Mouse (Mus musculus): ENCODE data around the gene Akt2.

The Akt2 gene

GRCm38 (mm10) chr7:27658712-27659663, 67.6 kb downstream of the Akt2 start:
- no peak for DNase-seq (ENCODE audit: low spot score)

GRCm38 (mm10) chr7:27662038-27662437, 70.7 kb downstream of the Akt2 start:
- DNase-seq (ENCODE audit: low spot score) = no peak

DNA sequence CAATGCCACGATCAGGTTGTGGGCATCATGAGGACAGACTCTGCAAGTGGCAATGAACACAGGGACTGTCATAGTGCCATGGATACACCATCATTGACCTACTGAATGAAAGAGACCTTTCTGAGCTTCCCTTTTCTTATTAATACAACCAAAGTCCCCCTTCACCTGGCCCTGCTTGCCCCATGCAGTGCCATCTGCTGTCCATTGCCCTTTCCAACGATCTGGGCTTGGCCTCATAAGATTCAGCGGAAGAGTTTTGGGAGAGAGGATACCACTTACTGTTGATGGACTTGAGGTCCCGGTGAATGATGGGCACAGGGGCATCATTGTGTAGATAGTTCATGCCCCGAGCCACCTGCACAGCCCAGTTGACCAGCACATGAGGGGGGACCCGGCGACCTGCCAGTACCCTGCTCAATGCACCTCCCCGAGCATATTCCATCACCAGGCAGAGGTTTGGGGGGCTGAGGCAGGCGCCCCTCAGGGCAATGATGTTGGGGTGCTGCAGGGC, 81.8 kb downstream of the Akt2 start:
- DNase-seq (ENCODE audit: low spot score) = no peak

- DNase-seq (ENCODE audit: low spot score) = no peak
Observed at GRCm38 (mm10) chr7:27673575-27674131, 82.3 kb downstream of the Akt2 start.

GRCm38 (mm10) chr7:27674195-27674521, 82.8 kb downstream of the Akt2 start:
- no peak for DNase-seq (ENCODE audit: low spot score)

GRCm38 (mm10) chr7:27674522-27675221, 83.3 kb downstream of the Akt2 start, which contains the start of gene Map3k10:
Gene Map3k10, minus strand, starts transcription at chr7:27674598.
- DNase-seq (ENCODE audit: low spot score) = peak; percentile 83

- DNase-seq (ENCODE audit: low spot score) = no peak
Observed at GRCm38 (mm10) chr7:27675222-27675612, 83.9 kb downstream of the Akt2 start.

DNA sequence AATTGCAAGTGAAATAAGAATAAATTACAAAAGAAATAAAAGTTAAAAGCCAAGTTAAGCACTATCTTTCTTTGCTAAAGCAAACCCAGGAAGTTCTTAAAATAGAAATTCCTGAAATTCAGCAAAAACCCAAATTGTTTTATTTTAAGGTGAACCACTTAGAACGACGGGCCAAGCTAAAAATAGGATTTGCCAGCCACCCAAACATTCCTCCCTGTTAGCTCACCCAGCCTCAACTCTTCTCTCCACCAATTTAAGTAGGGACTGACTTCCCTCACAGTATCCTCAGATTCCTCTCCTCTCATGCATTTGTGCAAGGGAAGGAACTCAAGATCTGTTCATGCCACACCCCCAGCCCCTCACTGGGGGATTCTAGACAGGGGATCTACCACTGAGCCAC, 91.9 kb downstream of the Akt2 start:
- no peak for DNase-seq (ENCODE audit: low spot score)

GRCm38 (mm10) chr7:27685220-27685619, 93.9 kb downstream of the Akt2 start:
- DNase-seq (ENCODE audit: low spot score) = no peak

DNA sequence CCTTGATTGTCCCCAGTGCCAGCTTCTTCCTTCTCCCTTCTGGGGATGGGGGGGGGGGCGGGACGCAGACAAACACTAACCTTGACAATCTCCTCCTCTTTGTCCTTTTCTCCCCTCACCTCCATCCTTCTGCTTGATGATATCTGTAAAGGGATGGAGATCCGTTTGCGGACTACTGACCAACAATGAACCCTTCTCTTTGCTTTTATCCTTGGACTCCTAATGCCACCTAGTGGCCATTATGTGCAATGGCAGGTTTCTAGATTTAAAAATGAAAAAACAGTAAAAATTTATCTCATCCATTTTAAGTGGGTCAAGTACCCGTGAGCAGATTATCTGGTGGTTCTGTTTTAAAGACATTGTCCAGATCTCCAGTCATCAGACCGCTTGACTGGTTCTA, 94.3 kb downstream of the Akt2 start:
- peak; percentile 37 for DNase-seq (ENCODE audit: low spot score)

GRCm38 (mm10) chr7:27687043-27687442, 95.7 kb downstream of the Akt2 start:
- no peak for DNase-seq (ENCODE audit: low spot score)

GRCm38 (mm10) chr7:27687836-27688235, 96.5 kb downstream of the Akt2 start:
- DNase-seq (ENCODE audit: low spot score) = no peak

GRCm38 (mm10) chr7:27688246-27688788, 97.0 kb downstream of the Akt2 start:
- no peak for DNase-seq (ENCODE audit: low spot score)

DNA sequence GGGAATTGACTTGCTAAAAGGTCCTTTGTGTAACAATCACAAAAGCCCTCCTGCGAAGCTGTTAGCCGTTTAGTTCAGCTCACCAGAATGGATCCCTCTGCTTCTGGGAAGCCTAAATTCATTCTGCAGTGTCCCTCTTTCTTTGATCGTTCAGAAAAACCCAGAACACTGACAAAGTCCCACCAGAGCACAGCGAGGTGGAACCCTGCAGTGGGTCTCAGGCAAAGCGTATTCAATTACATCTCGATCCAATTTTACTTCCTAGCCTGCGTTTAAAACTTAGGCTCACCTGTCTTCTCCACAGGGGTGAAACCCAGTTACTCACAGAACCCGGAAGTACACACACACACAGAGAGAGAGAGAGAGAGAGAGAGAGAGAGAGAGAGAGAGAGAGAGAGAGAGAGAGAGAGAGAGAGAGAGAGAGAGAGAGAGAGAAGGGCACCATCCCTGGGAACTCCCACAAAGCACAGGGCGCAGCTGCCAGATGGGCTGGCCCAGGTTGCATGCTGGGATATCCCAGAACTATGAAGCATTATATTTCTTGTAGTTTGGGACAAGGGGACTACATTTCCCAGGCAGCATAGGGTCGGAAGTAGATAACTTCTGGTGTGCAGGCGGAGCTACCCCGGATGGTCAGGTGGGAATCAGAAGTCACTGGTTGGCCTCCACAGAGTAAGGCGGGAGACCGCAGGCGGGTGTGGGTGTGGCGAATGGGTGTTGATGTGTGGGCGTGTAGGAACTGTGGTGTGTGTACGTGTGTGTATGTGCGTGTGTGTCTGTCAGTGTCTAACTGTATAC, 97.7 kb downstream of the Akt2 start, which contains the start of gene Zfp607b:
Gene Zfp607b (plus strand): TSS at position 526 of the 798 bp plus-strand sequence.
- DNase-seq (ENCODE audit: low spot score) = peak; percentile 92
